Mouse (Mus musculus) midbrain, embryonic 14.5 days (tissue): ENCODE results near the gene Dnaic1. TPM values are rescaled to one million over a fixed set of nuclear protein-coding genes. Genes with fewer than 3 reads are reported as not detected.

Experiments used
- ATAC-seq: fragments of 200-750 bp; cut with Nextera tagmentation; 2 replicates; pipeline ENCODE4 v1.8.0; 2017; ENCODE audit warnings: moderate number of reproducible peaks, moderate library complexity; ENCODE audit not compliant: low FRiP score, low TSS enrichment
- DNase-seq: peaks from one replicate; pipeline ENCODE4 v3.0.0-alpha.2; 2015
- H3K27ac ChIP-seq: fragments of 300-500 bp; sonication (generic); replicated peaks from 2 replicates; pipeline ENCODE4 v1.5.1; 2014; ENCODE audit warnings: mild to moderate bottlenecking, low read depth, low read length, moderate library complexity
- H3K27me3 ChIP-seq: fragments of 300-500 bp; sonication (generic); 2 replicates; pipeline ENCODE4 v1.6.1; 2014; ENCODE audit warnings: low read length, control low read depth, mixed read lengths; ENCODE audit not compliant: control insufficient read depth, insufficient read depth
- H3K36me3 ChIP-seq: fragments of 300-500 bp; sonication (generic); 2 replicates; pipeline ENCODE4 v1.6.1; 2014; ENCODE audit warnings: low read length, control low read depth; ENCODE audit not compliant: control insufficient read depth, insufficient read depth
- H3K4me1 ChIP-seq: fragments of 300-500 bp; sonication (generic); 2 replicates; pipeline ENCODE4 v1.6.1; 2014; ENCODE audit warnings: mild to moderate bottlenecking, antibody characterized with exemption, low read length, control low read depth; ENCODE audit not compliant: control insufficient read depth, insufficient read depth
- H3K4me2 ChIP-seq: fragments of 300-500 bp; sonication (generic); 2 replicates; pipeline ENCODE4 v1.6.1; 2014; ENCODE audit warnings: mild to moderate bottlenecking, low read length, moderate library complexity
- H3K4me3 ChIP-seq: fragments of 300-500 bp; sonication (generic); replicated peaks from 2 replicates; pipeline ENCODE4 v1.5.1; 2014; ENCODE audit warnings: low read depth, low read length
- H3K9ac ChIP-seq: fragments of 300-500 bp; sonication (generic); replicated peaks from 2 replicates; pipeline ENCODE4 v1.6.1; 2014; ENCODE audit warnings: mild to moderate bottlenecking, low read length, moderate library complexity
- H3K9me3 ChIP-seq: fragments of 300-500 bp; sonication (generic); 2 replicates; pipeline ENCODE4 v1.6.1; 2016; ENCODE audit warnings: low read length, control low read depth, mixed read lengths; ENCODE audit not compliant: control insufficient read depth
- WGBS: fragments of 180-500 bp; shearing (Covaris S2); extraction: QIAGEN DNeasy Blood & Tissue Kit; methylation state at CpG from one replicate; pipeline ENCODE4 v1.1.7; 2014; 5-methylcytosine and 5-hydroxymethylcytosine counted together
- polyA plus RNA-seq: library from polyadenylated mRNA; unstranded; fragments of >200 nt; fragmentation: Nextera tagmentation; extraction: Ambion mirVana; gene quantifications from 2 replicates; pipeline ENCODE4 v1.2.1, GENCODE M21; 2014

The Dnaic1 gene
- polyA plus RNA-seq, 1 experiment from 2014 or later = 2.0 TPM

- H3K4me2 ChIP-seq = peak overlapping the region; percentile 28; the same call in 1 of the 2 replicates
- no peaks in the 10 kb centered on the region for H3K9me3 ChIP-seq
- 62% methylated on average over 3 of the region's 3 CpGs for WGBS
- H3K4me3 ChIP-seq = no peak overlapping the region
- no peak for DNase-seq
- H3K36me3 ChIP-seq = no peaks in the 10 kb centered on the region
- no peak for ATAC-seq
- H3K4me1 ChIP-seq = peaks cover 26% of the 10 kb centered on the region; the same call in 1 of the 2 replicates
- peak overlapping the region; percentile 63 for H3K27ac ChIP-seq
- no peaks in the 10 kb centered on the region for H3K27me3 ChIP-seq
- no peak overlapping the region for H3K9ac ChIP-seq
These were observed 12.5 kb upstream of the Dnaic1 start for GRCm38 (mm10) chr4:41557092-41557491.

- ATAC-seq (no peak), DNase-seq (no peak)
- no peaks in the 10 kb centered on the region for H3K9me3 ChIP-seq
- H3K4me2 ChIP-seq = no peak overlapping the region
- WGBS = 90% methylated on average over 5 of the region's 5 CpGs
- H3K27me3 ChIP-seq = no peaks in the 10 kb centered on the region
- peaks cover 25% of the 10 kb centered on the region for H3K4me1 ChIP-seq
- H3K27ac ChIP-seq = no peak overlapping the region
- no peak overlapping the region for H3K9ac ChIP-seq
- no peak overlapping the region for H3K4me3 ChIP-seq
- H3K36me3 ChIP-seq = no peaks in the 10 kb centered on the region
These were observed 6.3 kb upstream of the Dnaic1 start for GRCm38 (mm10) chr4:41563297-41563696.

GRCm38 (mm10) chr4:41566123-41566522, 3.5 kb upstream of the Dnaic1 start:
- no peak overlapping the region for H3K27ac ChIP-seq
- ATAC-seq = no peak
- H3K4me3 ChIP-seq = no peak overlapping the region
- no peaks in the 10 kb centered on the region for H3K27me3 ChIP-seq
- no peaks in the 10 kb centered on the region for H3K36me3 ChIP-seq
- 11% methylated on average over 3 of the region's 3 CpGs for WGBS
- H3K4me2 ChIP-seq = peak overlapping the region; percentile 7; the same call in 1 of the 2 replicates
- no peak for DNase-seq
- H3K9ac ChIP-seq = no peak overlapping the region
- peaks cover 25% of the 10 kb centered on the region for H3K4me1 ChIP-seq
- no peaks in the 10 kb centered on the region for H3K9me3 ChIP-seq

GRCm38 (mm10) chr4:41568239-41568638, 1.3 kb upstream of the Dnaic1 start:
- Histone ChIP-seq H3K4me2 (peak overlapping the region; percentile 60), H3K4me3 (peak overlapping the region; percentile 90), H3K27me3 (0 out of 2 replicates have a peak, but pooled peaks cover 4% of the 10 kb centered on the region), H3K27ac (peak overlapping the region; percentile 93), H3K9me3 (no peaks in the 10 kb centered on the region), H3K9ac (peak overlapping the region; percentile 84), H3K36me3 (no peaks in the 10 kb centered on the region), H3K4me1 (peaks cover 25% of the 10 kb centered on the region)
- DNase-seq (peak; percentile 73), ATAC-seq (no peak)
- 3% methylated on average over 19 of the region's 19 CpGs for WGBS

- DNase-seq = peak; percentile 70
- peak overlapping the region; percentile 60 for H3K4me2 ChIP-seq
- no peaks in the 10 kb centered on the region for H3K36me3 ChIP-seq
- peak overlapping the region; percentile 90 for H3K4me3 ChIP-seq
- 1% methylated on average over 58 of the region's 58 CpGs for WGBS
- no peaks in the 10 kb centered on the region for H3K9me3 ChIP-seq
- peaks cover 25% of the 10 kb centered on the region for H3K4me1 ChIP-seq
- peak; percentile 31 for ATAC-seq
- H3K27ac ChIP-seq = peak overlapping the region; percentile 93
- 0 out of 2 replicates have a peak, but pooled peaks cover 4% of the 10 kb centered on the region for H3K27me3 ChIP-seq
- peak overlapping the region; percentile 84 for H3K9ac ChIP-seq
These were observed 729 bp upstream of the Dnaic1 start for GRCm38 (mm10) chr4:41568682-41569410.

- Histone ChIP-seq H3K27ac (no peak overlapping the region), H3K9me3 (no peaks in the 10 kb centered on the region), H3K4me3 (no peak overlapping the region), H3K36me3 (no peaks in the 10 kb centered on the region), H3K4me2 (no peak overlapping the region), H3K4me1 (peaks cover 21% of the 10 kb centered on the region), H3K27me3 (0 out of 2 replicates have a peak, but pooled peaks cover 4% of the 10 kb centered on the region), H3K9ac (no peak overlapping the region)
- DNase-seq (peak; percentile 43), ATAC-seq (no peak)
- 22% methylated on average over 5 of the region's 5 CpGs for WGBS
These were observed 1.9 kb downstream of the Dnaic1 start for GRCm38 (mm10) chr4:41571490-41571889.

GRCm38 (mm10) chr4:41573492-41573891, 3.9 kb downstream of the Dnaic1 start:
- 66% methylated on average over 4 of the region's 4 CpGs for WGBS
- no peaks in the 10 kb centered on the region for H3K36me3 ChIP-seq
- no peaks in the 10 kb centered on the region for H3K9me3 ChIP-seq
- no peak overlapping the region for H3K4me3 ChIP-seq
- ATAC-seq (no peak), DNase-seq (no peak)
- H3K27ac ChIP-seq = no peak overlapping the region
- H3K27me3 ChIP-seq = 0 out of 2 replicates have a peak, but pooled peaks cover 4% of the 10 kb centered on the region
- H3K9ac ChIP-seq = no peak overlapping the region
- H3K4me1 ChIP-seq = peaks cover 5% of the 10 kb centered on the region; the same call in 1 of the 2 replicates
- H3K4me2 ChIP-seq = no peak overlapping the region

GRCm38 (mm10) chr4:41575914-41576313, 6.3 kb downstream of the Dnaic1 start:
- H3K9me3 ChIP-seq = no peaks in the 10 kb centered on the region
- 29% methylated on average over 6 of the region's 6 CpGs for WGBS
- H3K27me3 ChIP-seq = 0 out of 2 replicates have a peak, but pooled peaks cover 4% of the 10 kb centered on the region
- ATAC-seq (no peak), DNase-seq (no peak)
- H3K9ac ChIP-seq = no peak overlapping the region
- H3K27ac ChIP-seq = no peak overlapping the region
- peaks cover 5% of the 10 kb centered on the region; the same call in 1 of the 2 replicates for H3K4me1 ChIP-seq
- no peak overlapping the region for H3K4me2 ChIP-seq
- H3K4me3 ChIP-seq = no peak overlapping the region
- H3K36me3 ChIP-seq = no peaks in the 10 kb centered on the region

GRCm38 (mm10) chr4:41583353-41583752, 13.8 kb downstream of the Dnaic1 start:
- Histone ChIP-seq H3K9ac (no peak overlapping the region), H3K27ac (0 out of 2 replicates have a peak overlapping the region, but pooled peaks have one; percentile 32), H3K4me1 (0 out of 2 replicates have a peak, but pooled peaks cover 8% of the 10 kb centered on the region), H3K27me3 (no peaks in the 10 kb centered on the region), H3K36me3 (no peaks in the 10 kb centered on the region), H3K4me3 (no peak overlapping the region), H3K4me2 (no peak overlapping the region), H3K9me3 (no peaks in the 10 kb centered on the region)
- DNase-seq = peak; percentile 54
- WGBS = 44% methylated on average over 7 of the region's 7 CpGs
- peak; percentile 43; the same call in 1 of the 2 replicates for ATAC-seq
